Mouse (Mus musculus) layer of hippocampus, adult 8-10 months (tissue): ENCODE measurements at regions not wholly inside any gene's neighbourhood (a gene's known extent, or its start where the extent isn't known, plus 50 kb on each side); places are given as distances from the start of the nearest gene placed in this dataset.

Experiments used
- DNase-seq, 2 experiments: peaks; one replicate each; pipeline ENCODE4 v3.0.0; 2022; ENCODE audit warnings: low spot score in 2 of 2

- no peak for DNase-seq
These were observed 397.5 kb downstream of the Lmo4 start for GRCm38 (mm10) chr3:143807544-143807943.

GRCm38 (mm10) chr3:143806940-143807339 is 398.1 kb downstream of the Lmo4 start:
- no peak for DNase-seq

GRCm38 (mm10) chr3:143797850-143798249 is 407.2 kb downstream of the Lmo4 start:
- no peak for DNase-seq

- DNase-seq = no peak
These were observed 414.1 kb downstream of the Lmo4 start for GRCm38 (mm10) chr3:143790905-143791304.

GRCm38 (mm10) chr3:143789932-143790570 is 415.0 kb downstream of the Lmo4 start:
- DNase-seq = no peak

GRCm38 (mm10) chr3:143786889-143787288 is 418.1 kb downstream of the Lmo4 start:
- no peak for DNase-seq

- no peak for DNase-seq
These were observed 420.6 kb downstream of the Lmo4 start for GRCm38 (mm10) chr3:143784353-143784791.

- no peak for DNase-seq
These were observed 426.9 kb downstream of the Lmo4 start for GRCm38 (mm10) chr3:143778161-143778560.

GRCm38 (mm10) chr3:143759337-143759736 is 445.7 kb downstream of the Lmo4 start:
- no peak for DNase-seq

- DNase-seq = no peak
These were observed 451.8 kb downstream of the Lmo4 start for GRCm38 (mm10) chr3:143753197-143753596.

- DNase-seq = no peak
These were observed 452.4 kb downstream of the Lmo4 start for GRCm38 (mm10) chr3:143752660-143753059.

- no peak for DNase-seq
These were observed 454.9 kb downstream of the Lmo4 start for GRCm38 (mm10) chr3:143750128-143750527.

GRCm38 (mm10) chr3:143743649-143744048 is 461.4 kb downstream of the Lmo4 start:
- DNase-seq = peak; percentile 18 to 31

- DNase-seq = no peak
These were observed 462.0 kb downstream of the Lmo4 start for GRCm38 (mm10) chr3:143742786-143743571.

GRCm38 (mm10) chr3:143738676-143739075 is 466.3 kb downstream of the Lmo4 start:
- no peak for DNase-seq

- DNase-seq = no peak
These were observed 467.2 kb downstream of the Lmo4 start for GRCm38 (mm10) chr3:143737844-143738243.

GRCm38 (mm10) chr3:143736651-143737398 is 468.2 kb downstream of the Lmo4 start:
- DNase-seq = no peak

GRCm38 (mm10) chr3:143734791-143735190 is 470.2 kb downstream of the Lmo4 start:
- DNase-seq = no peak

GRCm38 (mm10) chr3:143732966-143733725 is 471.9 kb downstream of the Lmo4 start:
- no peak for DNase-seq

GRCm38 (mm10) chr3:143729473-143730076 is 475.4 kb downstream of the Lmo4 start:
- no peak for DNase-seq

GRCm38 (mm10) chr3:143722571-143722970 is 482.4 kb downstream of the Lmo4 start:
- DNase-seq = peak in 1 of 2 experiments; percentile 32
